Mouse (Mus musculus) liver, adult 2 months (tissue): Measurements from ENCODE around the gene Igsf9. TPM values are rescaled to one million over a fixed set of nuclear protein-coding genes. Genes with fewer than 3 reads are reported as not detected.

Experiments
- DNase-seq: peaks from one replicate; pipeline ENCODE4 v3.0.0-alpha.2; 2011; ENCODE audit warnings: low read depth, low spot score; ENCODE audit errors: extremely low read depth
- H3K27ac ChIP-seq: fragments of 200-500 bp; replicated peaks from 2 replicates; pipeline ENCODE4 v1.5.1; 2012; ENCODE audit warnings: low read depth, mild to moderate bottlenecking, control low read depth, inconsistent platforms, low read length; ENCODE audit not compliant: insufficient read depth
- H3K27me3 ChIP-seq: fragments of 200-500 bp; 2 replicates; pipeline ENCODE4 v1.6.1; 2012; ENCODE audit warnings: mild to moderate bottlenecking, moderate library complexity, low read length, inconsistent platforms; ENCODE audit not compliant: control insufficient read depth, insufficient read depth
- H3K36me3 ChIP-seq: fragments of 200-500 bp; 2 replicates; pipeline ENCODE4 v1.6.1; 2012; ENCODE audit warnings: low read length, inconsistent platforms; ENCODE audit not compliant: control insufficient read depth, insufficient read depth
- H3K4me1 ChIP-seq: fragments of 200-500 bp; 2 replicates; pipeline ENCODE4 v1.6.1; 2011; ENCODE audit warnings: low read length; ENCODE audit not compliant: control insufficient read depth, insufficient read depth
- H3K4me3 ChIP-seq: fragments of 200-500 bp; 2 replicates; pipeline ENCODE4 v1.5.1; 2011; ENCODE audit warnings: low read depth, mild to moderate bottlenecking, control low read depth, low read length, moderate library complexity; ENCODE audit not compliant: insufficient read depth
- H3K79me2 ChIP-seq: fragments of 200-500 bp; 2 replicates; pipeline ENCODE4 v1.6.1; 2012; ENCODE audit warnings: inconsistent platforms, mild to moderate bottlenecking, low read length, moderate library complexity; ENCODE audit not compliant: control insufficient read depth, insufficient read depth
- H3K9ac ChIP-seq: fragments of 200-500 bp; 2 replicates; pipeline ENCODE4 v1.6.1; 2012; ENCODE audit warnings: low read depth, mild to moderate bottlenecking, control low read depth, inconsistent platforms, low read length
- CTCF ChIP-seq: fragments of 200-500 bp; IDR thresholded peaks from 2 replicates; pipeline ENCODE4 v1.5.1; 2011; ENCODE audit warnings: low read depth, low read length, control low read depth
- POLR2A ChIP-seq: fragments of 200-500 bp; IDR thresholded peaks from 2 replicates; pipeline ENCODE4 v1.6.1; 2011; ENCODE audit warnings: low read length, control low read depth; ENCODE audit not compliant: insufficient read depth; ENCODE audit errors: extremely low read depth
- WGBS: fragments of 180-500 bp; shearing (Covaris S2); methylation state at CpG from one replicate; pipeline ENCODE4 v1.1.7; 2018; 5-methylcytosine and 5-hydroxymethylcytosine counted together
- polyA plus RNA-seq: library from polyadenylated mRNA; depleted of rRNA; stranded (reverse); fragments of >200 nt; gene quantifications from 2 replicates; pipeline ENCODE4 v1.2.3, GENCODE M21; 2012
- total RNA-seq: library from RNA; depleted of rRNA; stranded (reverse); fragments of >200 nt; gene quantifications from 2 replicates; pipeline ENCODE4 v1.2.3, GENCODE M21; 2014

The Igsf9 gene
- total and polyA plus RNA-seq, 2 experiments: 0.28 to 0.55 TPM

- Histone ChIP-seq H3K79me2 (no peaks in the 10 kb centered on the region), H3K9ac (no peak overlapping the region), H3K4me1 (0 out of 2 replicates have a peak, but pooled peaks cover 2% of the 10 kb centered on the region), H3K4me3 (no peak overlapping the region), H3K27me3 (no peaks in the 10 kb centered on the region), H3K27ac (no peak overlapping the region), H3K36me3 (no peaks in the 10 kb centered on the region)
- whole genome bisulfite sequencing: 74% methylated on average over 6 of the region's 6 CpGs
- TF ChIP-seq POLR2A (no peak), CTCF (no peak)
- DNase-seq: no peak
Measured at GRCm38 (mm10) chr1:172436785-172437184, 44.8 kb upstream of the Igsf9 start.

GRCm38 (mm10) chr1:172438621-172439020, 43.0 kb upstream of the Igsf9 start:
- H3K36me3 ChIP-seq: no peaks in the 10 kb centered on the region
- H3K79me2 ChIP-seq: no peaks in the 10 kb centered on the region
- H3K9ac ChIP-seq: no peak overlapping the region
- TF ChIP-seq CTCF (no peak), POLR2A (no peak)
- H3K27ac ChIP-seq: no peak overlapping the region
- no peaks in the 10 kb centered on the region for H3K4me1 ChIP-seq
- no peak overlapping the region for H3K4me3 ChIP-seq
- DNase-seq: no peak
- H3K27me3 ChIP-seq: no peaks in the 10 kb centered on the region
- 91% methylated on average over 2 of the region's 2 CpGs for WGBS

GRCm38 (mm10) chr1:172440521-172440920, 41.1 kb upstream of the Igsf9 start:
- H3K27me3 ChIP-seq: no peaks in the 10 kb centered on the region
- H3K36me3 ChIP-seq: no peaks in the 10 kb centered on the region
- no peaks in the 10 kb centered on the region for H3K79me2 ChIP-seq
- H3K9ac ChIP-seq: no peak overlapping the region
- no peak for TF ChIP-seq CTCF
- no peak for TF ChIP-seq POLR2A
- DNase-seq: no peak
- no peaks in the 10 kb centered on the region for H3K4me1 ChIP-seq
- H3K27ac ChIP-seq: no peak overlapping the region
- WGBS: 90% methylated on average over 3 of the region's 3 CpGs
- no peak overlapping the region for H3K4me3 ChIP-seq

- no peaks in the 10 kb centered on the region for H3K27me3 ChIP-seq
- no peak overlapping the region for H3K9ac ChIP-seq
- H3K4me1 ChIP-seq: no peaks in the 10 kb centered on the region
- no peaks in the 10 kb centered on the region for H3K79me2 ChIP-seq
- DNase-seq: no peak
- TF ChIP-seq CTCF: no peak
- TF ChIP-seq POLR2A: no peak
- H3K36me3 ChIP-seq: no peaks in the 10 kb centered on the region
- 92% methylated on average over 9 of the region's 9 CpGs for WGBS
- H3K27ac ChIP-seq: no peak overlapping the region
- no peak overlapping the region for H3K4me3 ChIP-seq
Measured at GRCm38 (mm10) chr1:172441935-172442445, 39.6 kb upstream of the Igsf9 start.

- DNase-seq: no peak
- 57% methylated on average over 2 of the region's 2 CpGs for WGBS
- Histone ChIP-seq H3K4me1 (no peaks in the 10 kb centered on the region), H3K27me3 (no peaks in the 10 kb centered on the region), H3K4me3 (no peak overlapping the region), H3K36me3 (no peaks in the 10 kb centered on the region), H3K9ac (no peak overlapping the region), H3K27ac (no peak overlapping the region), H3K79me2 (no peaks in the 10 kb centered on the region)
- no peak for TF ChIP-seq POLR2A
Measured at GRCm38 (mm10) chr1:172450226-172450625, 31.4 kb upstream of the Igsf9 start.

- Histone ChIP-seq H3K79me2 (no peaks in the 10 kb centered on the region), H3K27ac (no peak overlapping the region), H3K4me3 (no peak overlapping the region), H3K9ac (no peak overlapping the region), H3K27me3 (no peaks in the 10 kb centered on the region), H3K4me1 (no peaks in the 10 kb centered on the region), H3K36me3 (no peaks in the 10 kb centered on the region)
- WGBS: 63% methylated on average over 17 of the region's 17 CpGs
- TF ChIP-seq POLR2A (no peak), CTCF (no peak)
- no peak for DNase-seq
Measured at GRCm38 (mm10) chr1:172450848-172451470, 30.6 kb upstream of the Igsf9 start.
